Mouse (Mus musculus) brain, embryonic 14.5 days (tissue): Measurements from ENCODE around the gene Mdga1.

ENCODE experiments used
- CTCF ChIP-seq: fragments of 200-500 bp; IDR thresholded peaks from 2 replicates; pipeline ENCODE4 v1.5.1; 2012; ENCODE audit warnings: inconsistent platforms, mild to moderate bottlenecking, moderate library complexity, borderline replicate concordance; ENCODE audit not compliant: insufficient read depth, insufficient read length; ENCODE audit errors: extremely low read depth
- POLR2A ChIP-seq: fragments of 200-500 bp; IDR thresholded peaks from 2 replicates; pipeline ENCODE4 v1.6.1; 2012; ENCODE audit warnings: mild to moderate bottlenecking, inconsistent platforms, borderline replicate concordance; ENCODE audit not compliant: poor library complexity, insufficient read depth, insufficient read length, severe bottlenecking; ENCODE audit errors: extremely low read depth

DNA sequence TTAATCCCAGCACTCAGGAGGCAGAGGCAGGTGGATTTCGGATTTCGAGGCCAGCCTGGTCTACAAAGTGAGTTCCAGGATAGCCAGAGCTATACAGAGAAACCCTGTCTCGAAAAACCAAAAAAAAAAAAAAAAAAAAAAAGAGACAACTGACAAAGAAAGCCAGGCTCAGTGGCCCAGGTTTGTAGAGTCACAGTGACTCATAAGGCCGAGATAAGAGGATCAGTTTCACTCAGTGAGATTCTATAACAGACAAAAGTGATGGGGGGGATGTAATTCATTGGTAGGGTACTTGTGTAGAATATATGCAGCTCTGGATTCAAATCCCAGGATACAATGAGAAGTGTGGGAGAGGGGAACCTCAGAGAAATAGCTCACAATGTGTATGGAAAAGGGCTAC, 24.6 kb upstream of the Mdga1 start:
- TF ChIP-seq CTCF (no peak), POLR2A (no peak)
